Comparison of ENCODE assay signal across 9 mouse cellular contexts in the genomic region with DNA sequence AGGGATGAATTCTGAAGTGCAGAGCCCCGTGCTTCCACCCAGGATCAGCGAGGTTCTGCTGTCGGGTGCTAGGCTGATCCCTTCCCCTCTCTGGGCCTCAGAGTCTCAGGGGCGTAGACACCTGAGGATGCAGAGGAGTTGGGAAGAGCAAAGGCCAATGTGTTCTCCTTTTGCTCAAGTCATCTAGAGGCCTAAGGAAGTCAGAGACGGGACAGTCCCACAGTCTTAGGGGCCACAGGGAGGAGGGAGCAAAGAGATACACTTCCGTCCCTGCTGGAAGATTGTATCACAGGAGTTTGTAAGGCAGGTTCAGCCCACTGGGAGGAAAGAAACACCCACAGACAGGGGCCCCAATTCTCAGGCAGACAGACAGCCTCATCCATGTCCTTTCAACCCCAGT. TPM values are rescaled to one million over a fixed set of nuclear protein-coding genes. Genes with fewer than 3 reads are reported as not detected.
DNase-seq lines count a peak whose midpoint lies in the region; ATAC-seq and TF ChIP-seq lines count a peak whose summit lies in the region.
"Had no signal": no experiment of that assay in that cellular context is flagged by ENCODE, and none has a peak within 500 bp of the region (broad histone marks: within the 10 kb centered on the region; RNA-seq: fewer than 3 reads in every experiment).

No protein-coding gene starts in this region.

- H3K79me2 ChIP-seq in macrophage (ENCODE audit: inconsistent target) = peaks cover 59% of the 10 kb centered on the region

- ATAC-seq in heart, postnatal 0 days (ENCODE audit: insufficient read depth, low read depth) = no peak
- no peak for ATAC-seq in embryonic facial prominence, embryonic 13.5 days (ENCODE audit: insufficient number of reproducible peaks, insufficient read depth, low FRiP score, low TSS enrichment, low read depth)
- ATAC-seq in forebrain, embryonic 16.5 days = no peak

- no peak for TF ChIP-seq EP300 in heart, postnatal 0 days (IDR thresholded peaks at IDR 0.05; ENCODE audit: low read depth)

- no peaks in the 10 kb centered on the region for H3K4me1 ChIP-seq in heart, postnatal 0 days (ENCODE audit: control insufficient read depth, insufficient read depth)
- H3K4me1 ChIP-seq in embryonic facial prominence, embryonic 13.5 days = peaks cover 30% of the 10 kb centered on the region
- H3K4me1 ChIP-seq in forebrain, embryonic 16.5 days (replicated peaks; ENCODE audit: control insufficient read depth, insufficient read depth, low read length) = peaks cover 2% of the 10 kb centered on the region

- no peaks in the 10 kb centered on the region for H3K9me3 ChIP-seq in heart, postnatal 0 days (replicated peaks; ENCODE audit: control insufficient read depth, low read length)
- H3K9me3 ChIP-seq in embryonic facial prominence, embryonic 13.5 days = no peaks in the 10 kb centered on the region
- no peaks in the 10 kb centered on the region for H3K9me3 ChIP-seq in forebrain, embryonic 16.5 days (ENCODE audit: control insufficient read depth, low read length)

- WGBS in heart, postnatal 0 days = 54% methylated on average over 6 of the region's 6 CpGs
- WGBS in embryonic facial prominence, embryonic 13.5 days = 50% methylated on average over 6 of the region's 6 CpGs
- 14% methylated on average over 6 of the region's 6 CpGs for WGBS in macrophage (ENCODE audit: missing documents)
- 59% methylated on average over 6 of the region's 6 CpGs for WGBS in forebrain, embryonic 16.5 days

- H3K9ac ChIP-seq in heart, postnatal 0 days (replicated peaks; ENCODE audit: low read depth, low read length) = no peak overlapping the region
- H3K9ac ChIP-seq in embryonic facial prominence, embryonic 13.5 days = peak overlapping the region; percentile 27; the same call in 1 of the 2 replicates
- H3K9ac ChIP-seq in forebrain, embryonic 16.5 days (replicated peaks; ENCODE audit: low read depth, low read length) = no peak overlapping the region

- peak overlapping the region; percentile 56; the same call in 1 of the 2 replicates for H3K27ac ChIP-seq in heart, postnatal 0 days (ENCODE audit: low read depth)
- H3K27ac ChIP-seq in embryonic facial prominence, embryonic 13.5 days = no peak overlapping the region
- peak overlapping the region; percentile 70 for H3K27ac ChIP-seq in macrophage
- no peak overlapping the region for H3K27ac ChIP-seq in forebrain, embryonic 16.5 days (ENCODE audit: low read length)

- H3K27me3 ChIP-seq in heart, postnatal 0 days (ENCODE audit: control insufficient read depth, insufficient read depth, low read length) = no peaks in the 10 kb centered on the region
- no peaks in the 10 kb centered on the region for H3K27me3 ChIP-seq in embryonic facial prominence, embryonic 13.5 days
- H3K27me3 ChIP-seq in forebrain, embryonic 16.5 days (replicated peaks; ENCODE audit: control insufficient read depth, insufficient read depth, low read length) = no peaks in the 10 kb centered on the region

- no peaks in the 10 kb centered on the region for H3K36me3 ChIP-seq in heart, postnatal 0 days (replicated peaks; ENCODE audit: control insufficient read depth, insufficient read depth, low read length)
- H3K36me3 ChIP-seq in embryonic facial prominence, embryonic 13.5 days = peaks cover 8% of the 10 kb centered on the region; the same call in 1 of the 2 replicates
- peaks cover 9% of the 10 kb centered on the region; the same call in 1 of the 2 replicates for H3K36me3 ChIP-seq in macrophage (ENCODE audit: inconsistent target)
- H3K36me3 ChIP-seq in forebrain, embryonic 16.5 days (ENCODE audit: control insufficient read depth, insufficient read depth) = no peaks in the 10 kb centered on the region

- H3K4me2 ChIP-seq in heart, postnatal 0 days (ENCODE audit: low read depth, low read length) = peak overlapping the region; percentile 46; the same call in 1 of the 2 replicates
- H3K4me2 ChIP-seq in embryonic facial prominence, embryonic 13.5 days = peak overlapping the region; percentile 53
- H3K4me2 ChIP-seq in forebrain, embryonic 16.5 days (ENCODE audit: low read length) = no peak overlapping the region

- no peak for TF ChIP-seq CTCF in heart, postnatal 0 days (IDR thresholded peaks at IDR 0.05; ENCODE audit: low read depth)

- H3K4me3 ChIP-seq in heart, postnatal 0 days (ENCODE audit: low read depth, low read length) = peak overlapping the region; percentile 6; the same call in 1 of the 2 replicates
- 0 out of 2 replicates have a peak overlapping the region, but pooled peaks have one; percentile 30 for H3K4me3 ChIP-seq in embryonic facial prominence, embryonic 13.5 days
- H3K4me3 ChIP-seq in macrophage (ENCODE audit: inconsistent target) = peak overlapping the region; percentile 51
- no peak overlapping the region for H3K4me3 ChIP-seq in forebrain, embryonic 16.5 days (replicated peaks; ENCODE audit: low read length)

- DNase-seq in heart, postnatal 0 days (ENCODE audit: low spot score) = no peak
- DNase-seq in heart, adult 18-20 months = no peak
- DNase-seq in B cell, adult 2 months = peak; percentile 22 to 25
- no peak for DNase-seq in retina, postnatal 1 day
- DNase-seq in yolk sac, embryonic 10.5 days (ENCODE audit: low spot score) = no peak

RNA-seq across cellular contexts. Expression of gene Sh2d3c, which starts 1.2 kb away (rescaled TPM):
- total RNA-seq in heart, postnatal 0 days (2014; rRNA removed; ENCODE audit: low replicate concordance) = 17.0 and 26.2 TPM in 2 replicates
- polyA plus RNA-seq in heart, postnatal 0 days (2015; fragmentation: Nextera tagmentation; extraction: Ambion mirVana) = 22.9 and 24.2 TPM in 2 replicates
- 10 to 100 TPM; 23.1 to 30.8 TPM for total RNA-seq in heart, adult 18-20 months (2021)
- 19.4 and 21.8 TPM in 2 replicates for polyA plus RNA-seq in embryonic facial prominence, embryonic 13.5 days (2015; fragmentation: Nextera tagmentation; extraction: Ambion mirVana)
- 100 to 1,000 TPM in 4 of 26 experiments, 10 to 100 TPM in 22; 12.3 to 119 (median 36.5) TPM for total RNA-seq in macrophage (2018; cell fraction: chromatin; rRNA removed)
- total RNA-seq in macrophage (2018; cell fraction: cytosol; rRNA removed) = 10 to 100 TPM in 9 of 26 experiments, 1 to 10 TPM in 17; 1.3 to 21.4 (median 5.9) TPM
- total RNA-seq in macrophage (2018; cell fraction: nucleus; rRNA removed) = 10 to 100 TPM in 23 of 26 experiments, 1 to 10 TPM in 3; 4.8 to 46.5 (median 17.6) TPM
- 9.3 to 12.5 TPM (median 9.9 TPM) in 3 replicates for polyA plus RNA-seq in macrophage (2018)
- polyA plus RNA-seq in forebrain, embryonic 16.5 days (2015; fragmentation: Nextera tagmentation; extraction: Ambion mirVana) = 41.9 and 43.0 TPM in 2 replicates

RNA-seq across cellular contexts. Expression of gene Cdk9, which starts 9.2 kb away (rescaled TPM):
- 42.4 and 58.4 TPM in 2 replicates for total RNA-seq in heart, postnatal 0 days (2014; rRNA removed; ENCODE audit: low replicate concordance)
- 33.1 and 35.5 TPM in 2 replicates for polyA plus RNA-seq in heart, postnatal 0 days (2015; fragmentation: Nextera tagmentation; extraction: Ambion mirVana)
- 10 to 100 TPM; 22.4 to 24.1 TPM for total RNA-seq in heart, adult 18-20 months (2021)
- 102 and 114 TPM in 2 replicates for polyA plus RNA-seq in embryonic facial prominence, embryonic 13.5 days (2015; fragmentation: Nextera tagmentation; extraction: Ambion mirVana)
- total RNA-seq in macrophage (2018; cell fraction: chromatin; rRNA removed) = 100 to 1,000 TPM; 323 to 569 (median 405) TPM
- 100 to 1,000 TPM in 9 of 26 experiments, 10 to 100 TPM in 17; 69.8 to 132 (median 93.0) TPM for total RNA-seq in macrophage (2018; cell fraction: cytosol; rRNA removed)
- 100 to 1,000 TPM; 186 to 465 (median 294) TPM for total RNA-seq in macrophage (2018; cell fraction: nucleus; rRNA removed)
- polyA plus RNA-seq in macrophage (2018) = 99.2 to 144 TPM (median 121 TPM) in 3 replicates
- polyA plus RNA-seq in forebrain, embryonic 16.5 days (2015; fragmentation: Nextera tagmentation; extraction: Ambion mirVana) = 82.2 and 85.0 TPM in 2 replicates

RNA-seq across cellular contexts. Expression of gene Fpgs, which starts 18.1 kb away (rescaled TPM):
- total RNA-seq in heart, postnatal 0 days (2014; rRNA removed; ENCODE audit: low replicate concordance) = 13.6 and 14.5 TPM in 2 replicates
- polyA plus RNA-seq in heart, postnatal 0 days (2015; fragmentation: Nextera tagmentation; extraction: Ambion mirVana) = 8.5 and 10.9 TPM in 2 replicates
- total RNA-seq in heart, adult 18-20 months (2021) = 1 to 10 TPM; 4.4 to 5.0 TPM
- 29.7 and 34.1 TPM in 2 replicates for polyA plus RNA-seq in embryonic facial prominence, embryonic 13.5 days (2015; fragmentation: Nextera tagmentation; extraction: Ambion mirVana)
- total RNA-seq in macrophage (2018; cell fraction: chromatin; rRNA removed) = 10 to 100 TPM in 17 of 26 experiments, 1 to 10 TPM in 9; 2.6 to 40.2 (median 13.5) TPM
- total RNA-seq in macrophage (2018; cell fraction: cytosol; rRNA removed) = 1 to 10 TPM; 1.3 to 5.0 (median 2.8) TPM
- total RNA-seq in macrophage (2018; cell fraction: nucleus; rRNA removed) = 10 to 100 TPM in 5 of 26 experiments, 1 to 10 TPM in 21; 1.8 to 30.5 (median 5.1) TPM
- polyA plus RNA-seq in macrophage (2018) = 2.8 to 10.3 TPM (median 3.5 TPM) in 3 replicates
- polyA plus RNA-seq in forebrain, embryonic 16.5 days (2015; fragmentation: Nextera tagmentation; extraction: Ambion mirVana) = 21.5 and 23.7 TPM in 2 replicates

RNA-seq across cellular contexts. Expression of gene 6330409D20Rik, which starts 18.8 kb away (rescaled TPM):
- total RNA-seq in heart, postnatal 0 days (2014; rRNA removed; ENCODE audit: low replicate concordance) = not detected in 2 replicates
- polyA plus RNA-seq in heart, postnatal 0 days (2015; fragmentation: Nextera tagmentation; extraction: Ambion mirVana) = 0.15 TPM in 1 of 2 replicates, not detected in the other
- not detected for total RNA-seq in heart, adult 18-20 months (2021)
- 0.34 and 0.58 TPM in 2 replicates for polyA plus RNA-seq in embryonic facial prominence, embryonic 13.5 days (2015; fragmentation: Nextera tagmentation; extraction: Ambion mirVana)
- total RNA-seq in macrophage (2018; cell fraction: chromatin; rRNA removed) = not detected
- not detected for total RNA-seq in macrophage (2018; cell fraction: cytosol; rRNA removed)
- not detected for total RNA-seq in macrophage (2018; cell fraction: nucleus; rRNA removed)
- not detected in 3 replicates for polyA plus RNA-seq in macrophage (2018)
- 2.8 and 3.5 TPM in 2 replicates for polyA plus RNA-seq in forebrain, embryonic 16.5 days (2015; fragmentation: Nextera tagmentation; extraction: Ambion mirVana)
- total RNA-seq: liver, adult 2 months had no signal
- polyA plus RNA-seq: liver, adult 2 months had no signal

RNA-seq across cellular contexts. Expression of gene Tor2a, which starts 35.0 kb away (rescaled TPM):
- total RNA-seq in heart, postnatal 0 days (2014; rRNA removed; ENCODE audit: low replicate concordance) = 34.6 and 65.3 TPM in 2 replicates
- 27.5 and 28.5 TPM in 2 replicates for polyA plus RNA-seq in heart, postnatal 0 days (2015; fragmentation: Nextera tagmentation; extraction: Ambion mirVana)
- 1 to 10 TPM; 6.7 to 9.4 TPM for total RNA-seq in heart, adult 18-20 months (2021)
- polyA plus RNA-seq in embryonic facial prominence, embryonic 13.5 days (2015; fragmentation: Nextera tagmentation; extraction: Ambion mirVana) = 65.1 and 72.3 TPM in 2 replicates
- 10 to 100 TPM in 14 of 26 experiments, 1 to 10 TPM in 12; 3.3 to 28.6 (median 11.1) TPM for total RNA-seq in macrophage (2018; cell fraction: chromatin; rRNA removed)
- 10 to 100 TPM; 25.3 to 48.3 (median 33.9) TPM for total RNA-seq in macrophage (2018; cell fraction: cytosol; rRNA removed)
- 10 to 100 TPM in 25 of 26 experiments, 1 to 10 TPM in 1; 9.5 to 41.5 (median 20.7) TPM for total RNA-seq in macrophage (2018; cell fraction: nucleus; rRNA removed)
- 19.2 to 50.7 TPM (median 39.7 TPM) in 3 replicates for polyA plus RNA-seq in macrophage (2018)
- polyA plus RNA-seq in forebrain, embryonic 16.5 days (2015; fragmentation: Nextera tagmentation; extraction: Ambion mirVana) = 62.1 and 65.4 TPM in 2 replicates

Comparison
In these comparisons a context has a peak if more than half of its experiments do, and no peak if none do; other contexts are left out.
1. DNase-seq: peak in B cell, adult 2 months (2 of 2); none in heart, postnatal 0 days (single experiment), heart, adult 18-20 months (0 of 2), retina, postnatal 1 day (single experiment) and yolk sac, embryonic 10.5 days (single experiment).
2. H3K27ac ChIP-seq: peak in heart, postnatal 0 days (single experiment) and macrophage (single experiment); none in embryonic facial prominence, embryonic 13.5 days (single experiment) and forebrain, embryonic 16.5 days (single experiment).